Mouse (Mus musculus): ENCODE measurements around the gene 4932429P05Rik. TPM values are rescaled to one million over a fixed set of nuclear protein-coding genes. Genes with fewer than 3 reads are reported as not detected.

The 4932429P05Rik gene
- not detected for total RNA-seq (2022)

GRCm38 (mm10) chrX:89751968-89752367 is at the start of gene 4932429P05Rik:
Gene 4932429P05Rik (plus strand): TSS chrX:89752268.
- DNase-seq (ENCODE audit: low spot score in 2 of 2): no peak

Other genes starting within 250 kb of the 4932429P05Rik start
- gene 4930415L06Rik, start 180.6 kb downstream of the 4932429P05Rik start, total RNA-seq (2022): not detected

All from left cerebral cortex, adult 8-10 months (tissue).